Mouse (Mus musculus) kidney, postnatal 36 days (tissue): ENCODE results near the gene Olfr1494.

ENCODE experiments used
- DNase-seq, 2 experiments: peaks; one replicate each; pipeline ENCODE4 v3.0.0; 2021 to 2022; ENCODE audit warnings: mixed read lengths in 2 of 2

Gene Olfr1494

GRCm38 (mm10) chr19:13739428-13739827 lies at the start of gene Olfr1494:
Gene Olfr1494, plus strand, starts transcription at chr19:13739728.
- DNase-seq, result no peak

DNA sequence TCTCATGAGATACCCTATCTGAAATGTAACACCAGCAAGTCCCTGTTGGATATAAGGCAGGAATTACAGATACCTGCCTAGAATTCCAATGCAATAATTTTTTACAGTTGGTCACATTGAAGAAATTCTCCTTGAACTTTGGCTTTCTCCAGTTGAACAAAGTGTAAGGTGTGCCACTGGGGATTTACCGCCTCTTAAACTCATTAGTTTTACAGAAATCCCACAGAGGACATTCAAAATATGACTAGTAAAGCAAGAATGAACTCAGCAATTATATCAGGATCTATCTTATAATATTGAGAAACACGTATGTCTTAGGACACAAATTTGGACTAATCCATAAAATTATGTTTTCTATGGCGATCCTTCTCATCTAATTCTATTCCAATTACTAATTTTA lies 42.6 kb upstream of the Olfr1494 start, which contains the start of gene Olfr1491:
TSS of gene Olfr1491 (plus strand) at position 301 of the 400 bp plus-strand sequence.
- no peak for DNase-seq

GRCm38 (mm10) chr19:13722978-13723377 lies 16.6 kb upstream of the Olfr1494 start, which contains the start of gene Olfr1493-ps1:
Gene Olfr1493-ps1, plus strand, starts transcription at chr19:13723278.
- DNase-seq, result no peak

DNA sequence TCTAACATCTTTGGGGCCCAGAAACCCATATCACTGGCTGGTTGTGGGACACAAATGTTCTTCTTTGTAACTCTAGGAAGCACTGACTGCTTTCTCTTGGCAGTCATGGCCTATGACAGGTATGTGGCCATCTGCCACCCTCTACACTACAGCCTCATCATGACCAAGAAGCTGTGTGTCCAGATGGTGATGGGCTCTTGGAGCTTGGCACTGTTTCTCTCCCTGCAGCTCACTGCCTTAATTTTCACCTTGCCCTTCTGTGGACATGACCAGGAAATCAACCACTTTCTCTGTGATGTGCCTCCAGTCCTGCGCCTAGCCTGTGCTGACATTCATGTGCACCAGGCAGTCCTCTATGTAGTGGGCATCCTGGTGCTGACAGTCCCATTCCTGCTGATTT lies 9.8 kb downstream of the Olfr1494 start:
- DNase-seq, result no peak

DNA sequence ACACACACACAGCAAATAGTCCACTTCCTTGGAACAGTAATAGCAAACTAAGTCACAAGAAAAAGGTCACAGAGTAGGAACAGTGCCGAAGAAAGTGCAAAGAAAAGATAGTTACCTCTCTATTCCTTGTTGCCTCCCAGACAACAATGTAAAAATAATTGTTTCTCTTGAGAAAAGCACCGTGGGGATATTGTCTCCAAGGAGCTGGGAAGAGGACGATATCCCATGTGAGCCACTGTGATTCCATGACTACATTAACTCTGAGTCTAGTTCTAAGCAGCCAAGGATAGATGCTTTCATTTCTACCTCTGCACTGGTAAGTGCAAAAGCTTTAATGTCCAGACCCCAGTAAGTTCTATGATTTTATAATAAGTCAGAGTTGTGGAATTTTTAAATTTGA lies 24.8 kb downstream of the Olfr1494 start, which contains the start of gene Olfr1495:
TSS of gene Olfr1495 (plus strand) at position 301 of the 400 bp plus-strand sequence.
- DNase-seq, result no peak

DNA sequence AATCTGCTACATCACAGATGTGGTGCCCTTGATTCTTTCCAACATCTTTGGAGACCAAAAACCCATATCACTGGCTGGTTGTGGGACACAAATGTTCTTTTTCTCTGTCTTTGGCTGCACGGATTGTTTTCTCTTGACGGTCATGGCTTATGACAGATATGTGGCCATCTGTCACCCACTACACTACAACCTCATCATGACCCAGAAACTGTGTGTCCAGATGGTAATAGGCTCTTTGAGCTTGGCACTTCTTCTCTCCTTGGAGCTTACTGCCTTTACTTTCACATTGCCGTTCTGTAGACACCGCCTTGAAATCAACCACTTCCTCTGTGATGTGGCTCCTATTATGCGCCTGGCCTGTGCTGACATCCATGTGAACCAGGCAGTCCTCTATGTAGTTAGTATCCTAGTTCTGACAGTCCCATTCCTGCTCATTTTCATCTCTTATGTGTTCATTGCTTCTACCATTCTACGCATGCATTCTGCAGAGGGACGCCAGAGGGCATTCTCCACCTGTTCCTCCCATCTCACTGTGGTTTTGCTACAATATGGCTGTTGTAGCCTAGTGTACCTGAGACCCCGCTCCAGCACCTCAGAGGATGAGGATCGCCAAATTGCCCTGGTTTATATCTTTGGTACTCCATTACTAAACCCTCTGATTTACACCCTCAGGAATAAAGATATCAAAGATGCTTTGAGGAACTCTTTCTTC lies 29.2 kb downstream of the Olfr1494 start:
- DNase-seq, result no peak

GRCm38 (mm10) chr19:13777578-13777977 lies 38.0 kb downstream of the Olfr1494 start, which contains the start of gene Olfr1496:
Gene Olfr1496, plus strand, starts transcription at chr19:13777878.
- no peak for DNase-seq

GRCm38 (mm10) chr19:13798102-13798501 lies 58.6 kb downstream of the Olfr1494 start, which contains the start of gene Olfr1497:
Gene Olfr1497, minus strand, starts transcription at chr19:13798202.
- DNase-seq, result no peak
